Mouse (Mus musculus) heart, embryonic 10.5 days (tissue): Measurements from ENCODE around the gene Smyd2. TPM values are rescaled to one million over a fixed set of nuclear protein-coding genes. Genes with fewer than 3 reads are reported as not detected.
A peak's percentile ranks its signal among the peaks of the same experiment; 100 is the strongest.

Source experiments
- DNase-seq: peaks from one replicate; pipeline ENCODE4 v3.0.0-alpha.2; 2017; ENCODE audit warnings: low spot score
- H3K27ac ChIP-seq: fragments of 300-500 bp; sonication (generic); 2 replicates; pipeline ENCODE4 v1.5.1; 2016; ENCODE audit warnings: mild to moderate bottlenecking
- H3K27me3 ChIP-seq: fragments of 300-500 bp; sonication (generic); 2 replicates; pipeline ENCODE4 v1.6.1; 2016; ENCODE audit warnings: mild to moderate bottlenecking; ENCODE audit not compliant: poor library complexity, insufficient read depth, severe bottlenecking
- H3K36me3 ChIP-seq: fragments of 300-500 bp; sonication (generic); 2 replicates; pipeline ENCODE4 v1.6.1; 2016; ENCODE audit warnings: mild to moderate bottlenecking, moderate library complexity
- H3K4me1 ChIP-seq: fragments of 300-500 bp; sonication (generic); 2 replicates; pipeline ENCODE4 v1.6.1; 2016; ENCODE audit warnings: mild to moderate bottlenecking
- H3K4me3 ChIP-seq: fragments of 300-500 bp; sonication (generic); 2 replicates; pipeline ENCODE4 v1.5.1; 2016; ENCODE audit warnings: mild to moderate bottlenecking, moderate library complexity
- H3K9me3 ChIP-seq: fragments of 300-500 bp; sonication (generic); 2 replicates; pipeline ENCODE4 v1.6.1; 2016; ENCODE audit warnings: mild to moderate bottlenecking, moderate library complexity
- WGBS: fragments of 180-500 bp; shearing (Covaris S2); methylation state at CpG from one replicate; pipeline ENCODE4 v1.1.7; 2016; 5-methylcytosine and 5-hydroxymethylcytosine counted together
- polyA plus RNA-seq: library from polyadenylated mRNA; unstranded; fragments of >200 nt; fragmentation: Nextera tagmentation; extraction: Ambion mirVana; gene quantifications from 2 replicates; pipeline ENCODE4 v1.2.1, GENCODE M21; 2016

The Smyd2 gene
- polyA plus RNA-seq, 1 experiment from 2014 or later: 129 TPM

DNA sequence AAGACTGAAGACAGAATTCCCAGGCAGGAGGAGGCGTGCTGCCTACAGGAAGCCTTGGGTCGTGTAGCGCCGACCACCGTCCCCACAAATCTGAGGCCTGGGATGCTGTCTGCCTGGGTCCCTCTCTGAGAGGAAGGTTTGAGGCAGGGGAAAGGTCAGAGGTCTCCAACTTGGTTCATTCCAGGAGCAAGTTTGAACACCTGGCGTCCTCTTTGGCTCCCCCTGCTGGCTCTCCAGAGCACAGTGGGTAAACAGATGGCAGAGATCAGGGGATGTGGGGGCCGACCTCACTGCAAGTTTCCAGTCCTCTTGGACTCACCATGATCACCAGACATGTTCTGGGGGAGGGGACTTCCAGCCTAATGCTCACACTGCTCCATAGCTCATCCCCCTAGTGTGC lies 39.3 kb downstream of the Smyd2 start:
- Histone ChIP-seq H3K9me3 (no peaks in the 10 kb centered on the region), H3K27ac (no peak overlapping the region), H3K4me1 (peaks cover 37% of the 10 kb centered on the region), H3K27me3 (no peaks in the 10 kb centered on the region), H3K4me3 (no peak overlapping the region), H3K36me3 (peaks cover 59% of the 10 kb centered on the region)
- WGBS: 61% methylated on average over 7 of the region's 7 CpGs
- DNase-seq: no peak

GRCm38 (mm10) chr1:189880745-189881144 lies 41.4 kb downstream of the Smyd2 start:
- Histone ChIP-seq H3K4me1 (peaks cover 54% of the 10 kb centered on the region), H3K9me3 (no peaks in the 10 kb centered on the region), H3K27me3 (no peaks in the 10 kb centered on the region), H3K27ac (no peak overlapping the region), H3K4me3 (no peak overlapping the region), H3K36me3 (peaks cover 50% of the 10 kb centered on the region)
- 83% methylated on average over 14 of the region's 14 CpGs for WGBS
- DNase-seq: no peak

DNA sequence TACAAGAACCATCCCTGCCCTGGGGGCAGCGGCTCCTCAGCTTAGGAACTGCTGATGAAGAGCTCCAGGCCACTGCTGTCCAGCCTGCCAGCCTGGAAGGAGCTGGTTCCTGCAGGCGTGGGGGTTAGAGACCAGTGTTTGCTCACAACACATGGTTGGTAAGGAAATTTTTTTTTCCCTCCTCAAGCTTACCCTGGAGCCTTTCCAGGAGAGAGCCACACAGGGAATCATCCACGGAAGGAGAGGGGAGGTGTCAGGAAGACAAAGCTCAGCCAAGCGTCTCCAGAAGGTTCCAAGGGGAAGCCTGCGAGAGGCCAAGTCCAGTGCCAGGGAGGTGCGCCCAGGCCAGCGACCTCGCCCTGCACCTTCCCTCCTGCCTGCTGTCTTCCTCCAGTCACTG lies 42.2 kb downstream of the Smyd2 start:
- 64% methylated on average over 8 of the region's 8 CpGs for WGBS
- Histone ChIP-seq H3K36me3 (peaks cover 42% of the 10 kb centered on the region), H3K27me3 (no peaks in the 10 kb centered on the region), H3K9me3 (no peaks in the 10 kb centered on the region), H3K4me3 (no peak overlapping the region), H3K27ac (peak overlapping the region; percentile 60; the same call in 1 of the 2 replicates), H3K4me1 (peaks cover 59% of the 10 kb centered on the region)
- DNase-seq: no peak

DNA sequence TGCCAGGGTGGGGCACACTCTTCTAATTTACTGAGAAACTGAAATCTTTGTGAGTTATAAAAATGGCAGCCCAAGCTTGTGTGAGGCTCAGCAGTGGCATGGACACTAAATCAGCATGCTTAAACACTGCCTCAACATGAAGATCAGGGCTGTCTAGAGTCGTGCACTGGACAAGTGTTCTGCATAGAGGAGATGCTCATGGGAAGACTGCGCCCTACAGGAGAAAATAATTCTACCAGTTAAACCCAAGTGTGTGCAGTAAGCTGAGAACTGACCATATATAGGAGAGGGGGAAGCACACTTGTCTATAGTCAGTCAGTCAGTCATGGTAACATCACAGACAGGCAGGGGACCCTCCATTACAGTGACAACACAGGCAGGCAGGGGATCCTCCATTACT lies 43.0 kb downstream of the Smyd2 start:
- Histone ChIP-seq H3K4me1 (peaks cover 66% of the 10 kb centered on the region), H3K9me3 (no peaks in the 10 kb centered on the region), H3K27me3 (no peaks in the 10 kb centered on the region), H3K4me3 (no peak overlapping the region), H3K27ac (peak overlapping the region; percentile 60; the same call in 1 of the 2 replicates), H3K36me3 (peaks cover 35% of the 10 kb centered on the region)
- DNase-seq: no peak
- 69% methylated on average over 2 of the region's 2 CpGs for WGBS

- H3K27me3 ChIP-seq: no peaks in the 10 kb centered on the region
- 0 out of 2 replicates have a peak overlapping the region, but pooled peaks have one; percentile 22 for H3K27ac ChIP-seq
- 65% methylated on average over 8 of the region's 8 CpGs for WGBS
- no peak for DNase-seq
- H3K36me3 ChIP-seq: peaks cover 21% of the 10 kb centered on the region
- H3K9me3 ChIP-seq: no peaks in the 10 kb centered on the region
- peaks cover 64% of the 10 kb centered on the region for H3K4me1 ChIP-seq
- H3K4me3 ChIP-seq: no peak overlapping the region
These were observed 46.0 kb downstream of the Smyd2 start for GRCm38 (mm10) chr1:189876162-189876561.

GRCm38 (mm10) chr1:189875439-189875861 lies 46.7 kb downstream of the Smyd2 start:
- Histone ChIP-seq H3K27me3 (no peaks in the 10 kb centered on the region), H3K27ac (0 out of 2 replicates have a peak overlapping the region, but pooled peaks have one; percentile 59), H3K9me3 (no peaks in the 10 kb centered on the region), H3K4me1 (peaks cover 64% of the 10 kb centered on the region), H3K4me3 (no peak overlapping the region), H3K36me3 (peaks cover 21% of the 10 kb centered on the region)
- DNase-seq: no peak
- 33% methylated on average over 6 of the region's 6 CpGs for WGBS

- H3K36me3 ChIP-seq: peaks cover 23% of the 10 kb centered on the region
- H3K27me3 ChIP-seq: no peaks in the 10 kb centered on the region
- no peak for DNase-seq
- H3K4me1 ChIP-seq: peaks cover 49% of the 10 kb centered on the region
- H3K4me3 ChIP-seq: no peak overlapping the region
- WGBS: 81% methylated on average over 8 of the region's 8 CpGs
- no peaks in the 10 kb centered on the region for H3K9me3 ChIP-seq
- peak overlapping the region; percentile 48; the same call in 1 of the 2 replicates for H3K27ac ChIP-seq
These were observed 48.6 kb downstream of the Smyd2 start for GRCm38 (mm10) chr1:189873591-189873990.

GRCm38 (mm10) chr1:189872050-189872449 lies 50.1 kb downstream of the Smyd2 start:
- 88% methylated on average over 4 of the region's 4 CpGs for WGBS
- H3K4me1 ChIP-seq: peaks cover 56% of the 10 kb centered on the region
- H3K27ac ChIP-seq: no peak overlapping the region
- no peak overlapping the region for H3K4me3 ChIP-seq
- no peaks in the 10 kb centered on the region for H3K9me3 ChIP-seq
- DNase-seq: no peak
- H3K27me3 ChIP-seq: no peaks in the 10 kb centered on the region
- peaks cover 23% of the 10 kb centered on the region for H3K36me3 ChIP-seq

DNA sequence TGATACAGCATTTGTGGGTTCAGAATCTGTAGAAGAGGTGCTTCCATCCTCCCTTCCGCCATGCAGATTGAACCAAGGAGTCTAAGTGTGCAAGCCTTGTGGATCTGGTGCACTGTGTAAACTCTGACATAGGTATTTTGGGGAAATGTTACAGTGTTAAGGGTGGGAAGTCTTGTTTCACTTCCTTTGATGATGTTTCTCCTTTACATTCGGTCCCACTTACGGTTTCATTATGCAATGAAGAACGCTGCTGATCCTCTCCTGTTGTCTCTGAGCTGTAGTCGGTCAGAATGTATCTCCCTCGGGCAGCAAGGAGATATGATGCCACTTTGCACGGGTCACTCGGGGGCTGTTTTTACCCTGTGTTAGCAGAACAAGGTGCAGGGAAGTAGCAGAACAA lies 50.5 kb downstream of the Smyd2 start:
- Histone ChIP-seq H3K27me3 (no peaks in the 10 kb centered on the region), H3K36me3 (peaks cover 23% of the 10 kb centered on the region), H3K4me3 (no peak overlapping the region), H3K27ac (no peak overlapping the region), H3K4me1 (peaks cover 56% of the 10 kb centered on the region), H3K9me3 (no peaks in the 10 kb centered on the region)
- no peak for DNase-seq
- WGBS: 87% methylated on average over 8 of the region's 8 CpGs

DNA sequence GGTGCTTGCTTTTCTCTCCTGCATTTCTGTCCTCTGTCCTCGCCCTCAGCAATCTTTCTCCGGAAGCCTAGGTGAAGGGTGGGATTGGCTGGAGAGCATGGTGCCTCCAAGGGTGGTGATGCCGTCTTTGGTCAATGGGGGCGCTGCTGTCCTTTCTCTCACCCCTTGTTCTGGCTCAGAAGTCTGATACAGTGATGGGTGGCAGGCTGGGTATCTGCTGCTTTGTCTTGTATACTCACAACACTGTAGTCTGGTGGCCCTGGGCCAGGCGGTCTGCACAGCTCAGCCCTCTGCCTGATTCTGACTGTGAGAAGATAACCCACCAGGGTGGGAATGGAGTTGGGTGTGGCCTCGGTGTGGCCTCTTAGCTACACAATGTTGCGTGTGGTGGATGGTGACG lies 51.6 kb downstream of the Smyd2 start:
- peaks cover 50% of the 10 kb centered on the region for H3K4me1 ChIP-seq
- H3K9me3 ChIP-seq: no peaks in the 10 kb centered on the region
- no peak for DNase-seq
- H3K36me3 ChIP-seq: peaks cover 30% of the 10 kb centered on the region
- WGBS: 73% methylated on average over 8 of the region's 8 CpGs
- H3K4me3 ChIP-seq: no peak overlapping the region
- H3K27me3 ChIP-seq: no peaks in the 10 kb centered on the region
- H3K27ac ChIP-seq: no peak overlapping the region

DNA sequence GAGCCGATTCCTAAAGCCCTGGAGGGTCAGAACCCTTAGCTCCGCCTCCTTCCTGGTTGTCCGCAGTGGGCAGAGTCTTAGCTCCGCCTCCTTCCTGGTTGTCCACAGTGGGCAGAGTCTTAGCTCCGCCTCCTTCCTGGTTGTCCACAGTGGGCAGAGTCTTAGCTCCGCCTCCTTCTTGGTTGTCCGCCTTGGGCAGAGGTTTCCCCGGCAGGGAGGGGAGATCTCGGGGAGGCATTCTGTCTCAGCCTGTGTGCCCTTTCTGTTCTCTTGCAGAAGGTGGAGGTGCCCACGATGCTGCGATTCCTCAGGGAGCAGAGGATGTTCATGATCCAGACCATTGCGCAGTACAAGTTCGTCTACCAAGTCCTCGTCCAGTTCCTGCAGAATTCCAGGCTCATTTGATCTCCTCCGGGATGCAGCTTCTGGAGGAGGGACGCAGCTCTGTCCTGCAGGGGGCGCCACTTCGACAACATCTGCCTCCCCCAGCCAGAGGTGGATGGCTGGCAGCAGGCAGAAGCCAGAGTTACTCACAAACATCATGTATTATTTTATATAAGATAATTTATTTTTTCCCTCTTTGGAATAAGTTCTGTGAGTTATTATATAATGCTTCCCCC lies 52.4 kb downstream of the Smyd2 start:
- no peak for DNase-seq
- Histone ChIP-seq H3K27me3 (no peaks in the 10 kb centered on the region), H3K4me1 (peaks cover 42% of the 10 kb centered on the region), H3K36me3 (peaks cover 35% of the 10 kb centered on the region), H3K4me3 (no peak overlapping the region), H3K27ac (no peak overlapping the region), H3K9me3 (no peaks in the 10 kb centered on the region)
- WGBS: 90% methylated on average over 18 of the region's 18 CpGs

DNA sequence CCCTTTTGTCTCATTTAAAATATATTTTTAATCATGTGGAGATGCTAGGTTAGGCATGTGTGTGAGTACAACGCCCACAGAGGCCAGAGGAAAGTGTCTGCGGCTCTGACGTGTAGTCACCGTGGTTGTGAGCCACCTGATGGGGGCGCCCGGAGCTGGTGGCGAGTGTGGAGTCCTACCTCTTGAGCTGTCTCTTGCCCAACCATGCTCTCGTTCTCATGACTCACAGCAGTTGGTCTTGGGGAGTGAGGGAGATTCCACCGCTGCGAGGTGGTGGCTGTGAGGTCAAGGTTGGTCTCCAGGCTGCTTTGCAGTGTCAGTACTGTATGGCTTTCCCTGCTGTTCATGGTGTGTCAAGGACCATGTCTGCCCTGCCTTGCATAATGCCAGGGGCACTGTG lies 54.1 kb downstream of the Smyd2 start:
- Histone ChIP-seq H3K4me1 (peaks cover 27% of the 10 kb centered on the region), H3K4me3 (no peak overlapping the region), H3K9me3 (no peaks in the 10 kb centered on the region), H3K27ac (peak overlapping the region; percentile 90), H3K36me3 (peaks cover 44% of the 10 kb centered on the region), H3K27me3 (no peaks in the 10 kb centered on the region)
- 64% methylated on average over 10 of the region's 10 CpGs for WGBS
- DNase-seq: no peak

- Histone ChIP-seq H3K27ac (peak overlapping the region; percentile 90), H3K9me3 (no peaks in the 10 kb centered on the region), H3K4me1 (peaks cover 30% of the 10 kb centered on the region), H3K4me3 (peak overlapping the region; percentile 25; the same call in 1 of the 2 replicates), H3K27me3 (no peaks in the 10 kb centered on the region), H3K36me3 (peaks cover 49% of the 10 kb centered on the region)
- DNase-seq: peak; percentile 94
- WGBS: 19% methylated on average over 9 of the region's 9 CpGs
These were observed 54.7 kb downstream of the Smyd2 start for GRCm38 (mm10) chr1:189867497-189867896.

DNA sequence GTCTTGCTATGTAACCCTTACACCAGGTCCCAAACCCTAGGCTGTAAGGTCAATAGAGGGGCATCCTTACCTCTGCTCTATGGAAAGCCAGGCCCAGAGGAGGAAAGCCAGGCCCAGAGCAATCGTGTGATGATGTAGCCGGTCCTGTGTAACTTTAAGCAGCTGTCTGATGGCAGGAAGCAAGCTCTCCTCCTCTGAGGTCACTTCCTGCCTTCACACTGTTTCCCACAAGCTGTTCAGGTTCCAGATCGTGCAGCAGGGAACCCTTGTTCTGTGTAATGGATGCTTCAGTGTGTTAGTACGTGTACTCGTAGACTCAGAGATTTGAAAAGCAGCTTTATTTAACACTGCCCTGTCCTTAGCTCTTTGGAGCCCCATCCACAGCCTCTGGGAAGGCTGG lies 55.1 kb downstream of the Smyd2 start:
- peak overlapping the region; percentile 90 for H3K27ac ChIP-seq
- H3K9me3 ChIP-seq: no peaks in the 10 kb centered on the region
- H3K4me1 ChIP-seq: peaks cover 33% of the 10 kb centered on the region
- WGBS: 37% methylated on average over 5 of the region's 5 CpGs
- H3K36me3 ChIP-seq: peaks cover 50% of the 10 kb centered on the region
- no peaks in the 10 kb centered on the region for H3K27me3 ChIP-seq
- no peak for DNase-seq
- peak overlapping the region; percentile 25; the same call in 1 of the 2 replicates for H3K4me3 ChIP-seq
